Mouse (Mus musculus): Measurements from ENCODE around the gene Kif26b. TPM values are rescaled to one million over a fixed set of nuclear protein-coding genes. Genes with fewer than 3 reads are reported as not detected.

Gene Kif26b
- total RNA-seq, 2 experiments from 2014 or later: 1.4 to 2.5 TPM

DNA sequence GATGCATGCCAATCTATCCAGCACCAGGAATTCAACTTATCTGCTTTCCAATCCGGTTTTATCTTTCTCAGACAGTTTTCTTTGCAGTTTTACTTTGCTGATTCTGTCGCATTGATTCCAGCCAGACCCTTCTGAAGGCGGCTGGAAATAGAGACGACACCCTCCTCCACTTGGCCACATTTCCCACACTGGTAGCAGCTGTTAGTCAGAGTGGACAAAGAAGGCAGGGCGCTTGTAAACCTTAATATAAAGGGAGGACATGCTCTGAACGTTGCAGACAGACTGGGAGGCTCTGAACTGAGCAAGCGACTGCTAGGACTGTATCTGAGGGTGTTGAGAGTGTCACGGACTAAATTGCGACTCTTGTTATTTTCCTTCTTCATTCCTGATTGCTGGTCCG, 11.3 kb downstream of the Kif26b start:
- no peak for DNase-seq

DNA sequence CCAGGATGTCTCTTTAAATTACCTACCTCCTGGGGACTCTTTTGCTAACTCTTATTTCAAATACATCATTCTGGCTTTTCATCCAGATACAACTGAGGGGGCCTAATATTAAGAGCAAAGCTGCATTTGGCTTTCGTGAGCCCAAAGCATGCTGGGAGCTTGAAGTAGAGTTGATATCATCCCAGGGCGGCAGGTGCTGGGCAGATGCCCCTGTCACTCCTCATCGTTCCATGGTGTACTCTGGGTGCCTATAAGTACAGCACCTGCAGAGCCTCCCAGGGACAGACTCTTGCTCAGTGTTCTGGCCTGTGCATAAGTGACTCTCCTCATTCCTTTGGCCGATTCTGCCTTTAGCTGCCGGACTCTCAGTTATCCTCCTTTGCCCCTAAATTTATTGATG, 13.5 kb downstream of the Kif26b start:
- DNase-seq: no peak

DNA sequence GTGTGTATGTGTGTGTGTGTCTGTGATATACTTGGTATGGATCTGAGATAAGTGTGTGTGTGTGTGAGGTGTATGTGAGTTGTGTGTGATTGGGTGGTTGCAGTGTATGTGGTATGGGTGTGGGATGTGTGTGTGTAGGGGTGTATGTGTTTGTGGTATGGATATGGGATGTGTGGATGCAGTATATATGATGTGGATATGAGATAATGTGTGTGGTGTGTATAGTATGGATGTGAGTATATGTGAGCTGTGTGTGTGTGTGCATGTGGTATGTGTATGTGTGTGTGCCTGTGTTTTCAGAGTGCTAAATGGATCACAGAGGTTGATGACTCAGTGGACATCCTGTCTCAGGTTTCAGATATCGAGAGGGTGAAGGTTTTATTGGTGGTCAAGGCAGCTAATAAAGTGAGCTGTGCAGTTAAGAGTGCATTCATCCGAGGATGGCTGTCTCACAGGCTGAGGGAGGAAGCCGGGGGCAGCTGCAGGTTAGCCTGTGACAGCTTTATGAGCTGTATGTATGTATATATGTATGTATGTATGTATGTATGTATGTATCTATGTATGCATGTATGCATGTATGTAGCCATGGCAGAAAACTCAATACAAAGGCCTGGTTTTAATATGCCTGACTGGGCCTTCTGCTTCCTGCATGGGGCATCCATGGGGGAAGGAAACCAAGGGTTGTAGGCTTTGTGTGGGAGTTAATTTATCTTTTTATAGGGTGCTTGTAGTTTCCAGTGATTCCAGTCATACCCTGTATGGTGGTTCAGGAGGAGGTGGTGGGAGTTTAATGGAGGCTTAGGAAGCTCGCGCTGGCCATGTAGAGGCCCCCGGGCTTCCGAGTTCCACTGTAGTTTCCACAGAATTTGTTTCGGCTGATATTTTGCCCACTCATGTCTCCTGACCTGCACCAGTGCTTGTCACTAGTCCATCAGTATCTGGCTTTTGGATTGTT, 14.3 kb downstream of the Kif26b start:
- no peak for DNase-seq

DNA sequence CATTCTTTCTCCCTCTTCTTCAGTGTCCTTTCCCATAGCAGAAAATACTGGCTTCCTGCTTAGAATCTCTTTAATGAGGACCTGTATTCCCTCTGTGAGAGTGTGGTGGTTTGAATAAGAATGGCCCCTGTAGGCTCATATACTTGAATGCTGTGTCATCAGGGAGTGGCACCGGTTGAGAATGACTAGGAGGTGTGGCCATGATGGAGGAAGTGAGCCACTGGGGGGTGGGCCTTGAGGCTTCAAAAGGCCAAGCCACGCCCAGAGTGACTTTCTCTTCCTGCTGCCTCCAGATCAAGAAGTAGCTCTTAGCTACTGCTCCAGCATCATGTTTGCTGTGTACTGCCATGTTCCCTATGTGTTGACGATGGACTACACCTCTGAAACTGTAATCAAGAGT, 15.7 kb downstream of the Kif26b start:
- DNase-seq: no peak

DNA sequence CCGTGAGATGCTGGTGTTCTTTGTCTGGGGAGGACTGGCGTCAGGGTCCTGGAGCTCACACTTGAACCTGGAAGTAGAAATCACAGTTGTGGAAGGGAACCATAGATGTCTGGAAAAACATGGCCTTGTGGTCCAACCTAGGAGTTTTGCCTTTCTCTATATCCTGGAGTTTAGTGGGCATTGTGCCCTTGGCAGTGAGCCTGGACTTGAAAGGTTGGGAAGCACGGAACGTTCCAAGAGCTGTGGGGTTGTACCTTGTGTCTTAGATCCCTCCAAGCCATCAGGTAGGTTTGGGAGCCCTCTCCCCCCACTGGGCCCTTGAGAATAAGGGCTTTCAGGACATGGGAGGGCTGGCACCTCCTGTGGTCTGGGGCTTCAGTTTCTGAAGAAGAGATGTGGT, 20.7 kb downstream of the Kif26b start:
- DNase-seq: peak in 1 of 2 experiments; percentile 7

DNA sequence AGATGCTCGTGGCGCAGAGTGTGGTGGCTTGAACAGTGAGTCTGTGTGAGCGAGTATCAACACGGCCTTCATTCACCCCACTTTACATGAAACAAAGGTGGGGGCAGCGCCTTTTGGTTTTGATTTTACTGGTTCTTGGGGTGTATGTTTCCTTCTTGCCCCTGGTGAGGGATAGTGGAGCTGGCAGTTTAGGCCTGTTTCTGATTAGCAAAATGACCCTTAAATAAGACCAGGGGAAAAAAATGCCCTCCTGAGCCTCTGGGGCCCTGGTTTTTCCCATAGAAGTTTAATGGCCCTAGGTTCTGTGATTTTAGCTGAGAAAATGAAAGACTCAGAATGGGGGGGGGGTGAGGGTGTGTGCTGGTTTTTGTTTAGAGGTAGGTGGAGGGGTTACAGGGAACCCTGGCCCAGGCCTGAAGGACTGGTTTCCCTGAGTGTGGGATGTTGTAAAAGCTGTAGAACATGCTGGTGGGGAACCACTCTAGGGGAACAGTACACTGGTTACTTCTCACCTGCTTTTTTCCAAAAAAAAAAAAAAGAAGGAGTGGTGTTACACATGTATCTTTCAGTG, 21.6 kb downstream of the Kif26b start:
- DNase-seq: no peak

DNA sequence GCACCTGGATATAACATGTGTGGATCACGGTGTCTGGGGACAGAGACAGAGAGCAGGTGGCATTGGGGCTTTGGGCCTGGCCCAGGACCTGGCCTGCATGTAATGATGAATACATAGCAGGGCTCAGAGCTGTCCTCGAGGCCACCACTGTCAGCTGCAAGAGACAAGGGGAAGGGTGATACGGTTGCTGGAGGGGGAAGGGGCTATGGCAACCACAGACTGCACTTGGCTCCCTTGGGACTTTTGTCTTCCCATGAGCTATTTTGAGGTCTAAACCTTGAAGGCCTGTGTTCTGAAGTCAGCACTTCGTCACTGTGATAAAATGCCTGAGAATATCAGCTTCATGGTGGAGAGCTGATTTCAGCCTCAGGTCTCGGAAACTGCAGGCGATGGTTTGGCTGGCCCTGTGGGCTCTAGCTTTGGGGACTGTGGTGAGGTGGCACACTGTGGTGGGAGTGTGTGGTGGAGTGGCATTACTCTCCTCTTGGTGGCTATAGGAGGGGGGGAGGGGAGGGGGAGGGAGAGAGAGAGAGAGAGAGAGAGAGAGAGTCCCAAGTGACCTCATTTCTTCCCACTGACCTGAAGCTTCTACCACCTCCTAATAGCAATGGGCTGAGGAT, 23.5 kb downstream of the Kif26b start:
- no peak for DNase-seq

DNA sequence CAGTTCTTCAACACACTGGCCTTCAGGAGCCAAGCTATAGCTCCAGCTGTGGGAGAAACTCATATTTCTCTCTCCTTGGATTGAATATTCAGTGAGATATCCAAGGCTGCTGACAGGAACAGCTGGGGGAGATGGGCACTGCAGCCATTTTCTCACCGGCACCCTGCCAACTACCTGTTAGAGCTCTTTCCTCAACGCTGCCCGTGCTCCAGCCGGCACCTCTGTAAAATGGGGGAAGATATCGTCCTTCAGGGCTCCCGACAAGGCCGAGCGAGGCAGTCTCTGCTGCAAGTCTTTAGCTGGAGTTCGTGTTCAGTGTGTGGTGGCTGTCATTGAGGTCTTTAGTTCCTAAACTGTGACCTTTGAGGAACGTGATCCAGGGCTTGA, 24.0 kb downstream of the Kif26b start:
- no peak for DNase-seq

DNA sequence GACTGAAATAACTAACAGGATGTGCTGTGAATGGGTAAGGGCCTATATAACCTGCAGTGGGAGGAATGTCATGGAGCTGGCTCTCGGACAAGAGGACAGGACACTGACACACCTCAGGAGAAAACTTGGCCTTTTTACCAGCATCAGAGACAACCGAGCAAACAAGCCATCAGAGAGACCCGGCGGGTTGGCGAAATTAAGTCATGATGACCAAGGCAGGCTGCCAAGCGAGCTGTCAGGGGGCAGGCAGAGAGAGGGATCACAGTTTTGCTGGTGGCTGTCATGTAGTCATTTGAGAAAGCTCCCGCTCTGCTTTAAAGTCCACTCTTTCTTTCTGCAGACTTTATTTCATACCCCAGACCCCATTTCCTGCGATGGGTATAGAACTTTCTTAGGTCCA, 27.3 kb downstream of the Kif26b start:
- DNase-seq: no peak

DNA sequence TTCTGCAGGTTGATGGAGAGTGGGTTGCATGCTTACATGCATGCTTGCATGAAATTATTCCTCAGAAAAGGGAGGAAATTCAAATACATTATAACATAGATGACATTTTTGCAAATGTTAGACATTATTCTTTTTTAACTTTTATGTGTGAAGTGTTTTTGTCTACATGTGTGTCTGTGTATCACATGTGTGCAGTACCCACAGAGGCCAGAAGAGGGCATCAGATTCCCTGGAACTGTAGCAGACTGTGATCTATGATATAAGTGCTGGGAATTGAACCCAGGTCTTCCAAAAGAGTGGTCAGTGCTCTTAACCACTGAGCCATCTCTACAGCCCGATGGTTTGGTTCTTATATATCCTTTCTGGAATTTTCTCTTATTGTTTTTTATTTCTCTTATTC, 31.1 kb downstream of the Kif26b start:
- DNase-seq: no peak

DNA sequence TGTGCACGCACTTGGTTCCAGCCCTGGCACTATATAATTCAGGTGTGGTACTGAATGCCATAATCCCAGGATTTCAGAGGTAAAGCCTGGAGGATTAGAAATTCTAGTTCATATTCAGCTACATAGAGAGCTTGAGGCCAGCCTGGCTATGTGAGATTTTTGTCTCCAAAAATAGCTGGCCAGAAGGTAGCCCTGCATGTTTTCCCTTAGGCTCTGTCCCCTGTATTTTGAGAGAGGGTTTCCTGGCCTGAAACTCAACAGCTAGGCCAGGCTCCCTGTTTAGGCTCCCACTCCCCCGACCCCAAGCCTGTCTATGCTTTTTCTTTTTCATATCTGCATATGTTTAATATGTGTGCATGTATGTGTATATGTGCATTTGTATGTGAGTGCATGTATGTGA, 34.9 kb downstream of the Kif26b start:
- DNase-seq: no peak

DNA sequence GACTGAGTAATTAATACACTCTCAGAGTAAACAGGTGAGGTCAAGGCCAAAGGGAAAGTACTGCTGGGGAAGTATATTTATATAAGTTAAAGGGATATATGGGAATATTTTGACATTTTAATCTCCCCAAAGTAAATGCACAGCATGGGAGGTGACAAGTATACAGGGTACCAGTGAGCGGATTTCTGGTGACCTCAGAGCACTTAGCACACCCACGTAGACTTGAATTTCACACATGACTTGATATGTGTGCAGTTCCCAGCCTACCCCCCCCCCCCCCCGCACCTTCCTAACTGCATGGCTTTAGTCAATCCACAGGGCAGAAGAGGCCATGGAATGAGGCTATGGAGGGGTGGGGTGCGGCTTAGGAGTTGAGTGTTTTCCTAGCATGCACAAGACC, 35.9 kb downstream of the Kif26b start:
- no peak for DNase-seq

DNA sequence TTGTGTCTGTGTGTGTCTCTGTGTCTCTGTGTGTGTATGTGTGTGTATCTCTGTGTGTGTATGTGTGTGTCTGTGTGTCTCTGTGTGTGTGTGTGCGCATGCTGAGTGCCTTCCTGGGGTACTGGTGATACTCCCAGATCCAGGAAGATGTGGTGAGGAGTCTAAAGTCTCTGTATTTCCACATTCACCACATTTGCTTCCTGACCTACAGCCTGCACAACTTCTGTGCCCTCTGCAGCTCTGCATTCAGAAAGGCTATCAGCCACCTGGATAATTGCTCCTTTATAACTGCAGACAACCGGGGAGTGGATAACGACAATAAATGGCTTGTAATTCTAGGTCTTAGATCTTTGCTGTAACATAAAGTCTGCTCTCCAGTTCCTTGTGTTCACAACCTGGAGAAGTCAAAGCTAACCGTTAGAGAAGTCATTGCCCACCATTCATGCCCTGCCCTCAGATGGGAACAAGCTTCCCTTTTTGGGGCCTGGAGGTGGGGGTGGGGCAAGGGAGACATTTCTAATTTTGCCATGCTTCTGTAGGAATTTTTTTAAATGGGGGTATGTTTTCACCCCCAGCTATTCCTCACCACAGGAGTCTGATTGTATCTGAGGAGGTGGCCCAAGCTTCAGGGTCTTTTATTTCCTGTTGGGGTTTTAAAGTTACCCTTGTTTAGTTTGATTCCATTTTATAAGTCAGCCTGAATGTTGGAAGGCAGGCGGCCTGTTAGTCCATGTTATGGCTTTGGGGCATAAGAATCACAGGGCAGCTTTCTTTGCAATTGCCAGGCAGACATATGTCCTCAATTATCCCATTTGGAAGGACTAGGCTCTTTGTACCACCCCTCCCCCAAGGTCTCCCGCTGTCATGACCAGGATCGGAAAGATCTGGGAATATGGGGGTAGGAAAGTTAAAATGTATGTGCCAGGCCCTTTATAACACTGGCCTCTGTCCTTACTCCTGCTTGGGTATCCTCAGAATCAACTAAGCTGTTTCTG, 39.9 kb downstream of the Kif26b start:
- DNase-seq: no peak

DNA sequence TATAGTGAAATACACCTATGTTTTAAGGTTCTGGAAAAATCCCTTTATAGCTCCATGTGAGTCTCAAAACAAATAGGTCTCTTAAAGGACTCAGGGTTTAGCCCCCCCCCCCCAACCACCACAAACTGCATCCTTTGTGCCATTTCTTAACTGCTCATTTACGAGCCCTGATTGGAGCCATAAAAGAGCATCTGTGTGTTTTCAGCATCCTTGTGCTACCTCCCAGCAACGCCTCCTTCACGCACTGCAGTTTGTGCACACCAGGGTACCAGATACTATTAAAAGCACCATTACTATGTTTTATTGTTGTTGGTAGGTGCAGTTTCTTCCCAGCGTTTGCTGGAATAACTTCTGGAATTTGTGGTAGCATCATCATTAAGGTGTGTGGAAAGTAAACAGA, 42.1 kb downstream of the Kif26b start:
- no peak for DNase-seq

DNA sequence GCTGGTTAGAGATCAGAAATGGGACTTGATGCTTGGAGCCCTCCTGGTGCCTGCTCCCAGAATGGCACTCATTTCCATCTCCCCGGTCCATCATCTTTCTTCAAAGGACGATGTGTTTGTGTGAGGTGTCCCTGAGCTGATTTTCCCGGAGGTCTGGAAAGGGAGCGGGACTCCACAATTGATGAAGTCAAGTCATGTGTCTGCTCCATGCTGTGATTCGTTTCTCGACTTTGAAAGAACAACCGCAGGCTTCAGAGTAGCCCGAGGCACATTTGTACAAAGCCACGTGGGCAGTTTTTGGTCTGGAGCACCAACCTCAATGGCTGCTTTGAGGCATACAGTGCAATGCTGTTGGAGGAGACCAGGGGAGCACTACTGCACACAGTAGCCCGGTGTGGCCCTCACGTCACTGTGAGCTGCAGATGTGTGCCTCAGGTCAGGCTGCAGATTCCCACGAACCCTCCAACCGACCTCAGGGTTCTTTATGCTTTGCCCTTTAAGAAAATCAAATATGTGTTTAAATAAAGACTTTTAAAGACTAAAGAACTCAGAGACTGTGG, 43.0 kb downstream of the Kif26b start:
- no peak for DNase-seq

DNA sequence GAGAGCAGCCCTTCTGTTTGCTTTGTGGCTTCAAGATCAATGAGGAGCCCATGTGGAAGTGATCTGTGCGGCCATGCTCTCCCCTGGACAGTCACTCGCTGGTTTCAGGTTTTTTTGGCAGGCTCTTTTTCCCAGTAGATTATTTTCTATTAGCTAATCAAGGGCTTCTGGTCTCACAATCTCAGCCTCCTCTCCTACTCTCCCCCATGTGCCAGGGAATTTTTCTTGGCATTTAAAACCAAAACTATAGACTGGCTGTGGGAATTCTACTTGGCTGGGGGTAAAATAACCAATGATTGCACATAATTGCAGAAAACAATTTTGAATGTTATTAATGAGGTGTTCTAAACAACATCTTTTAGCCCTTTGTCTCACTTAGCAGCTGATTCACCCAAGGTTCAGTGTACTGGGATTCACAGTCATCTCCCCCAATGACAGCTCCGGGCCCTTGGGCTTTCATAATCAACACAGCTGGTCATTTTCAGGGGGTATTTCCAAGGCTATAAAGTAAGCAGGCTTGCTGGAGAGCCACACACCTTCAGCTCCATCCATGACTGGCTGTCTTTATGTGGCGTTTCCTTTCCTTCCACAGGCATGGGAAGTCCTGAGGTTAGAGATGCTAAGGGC, 44.6 kb downstream of the Kif26b start:
- DNase-seq: no peak

DNA sequence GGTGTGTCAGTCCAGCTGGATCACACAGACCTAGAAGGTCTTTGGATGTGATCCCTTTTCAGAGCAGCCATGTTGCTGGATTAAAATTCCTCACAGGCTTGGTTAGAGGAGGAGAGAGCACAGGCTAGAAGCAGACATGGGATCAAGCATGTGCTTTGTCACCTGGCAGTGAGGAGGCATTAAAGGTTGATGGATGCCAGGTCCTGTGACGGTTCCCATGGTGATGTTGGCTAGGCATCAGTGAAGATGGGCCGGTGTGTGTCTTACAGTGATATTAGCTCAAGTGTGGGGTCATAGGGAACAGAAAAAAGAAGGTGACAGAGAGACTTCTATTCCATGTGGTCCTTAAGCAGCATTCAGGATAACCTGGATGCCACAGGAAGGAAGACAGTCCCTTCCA, 46.8 kb downstream of the Kif26b start:
- no peak for DNase-seq

DNA sequence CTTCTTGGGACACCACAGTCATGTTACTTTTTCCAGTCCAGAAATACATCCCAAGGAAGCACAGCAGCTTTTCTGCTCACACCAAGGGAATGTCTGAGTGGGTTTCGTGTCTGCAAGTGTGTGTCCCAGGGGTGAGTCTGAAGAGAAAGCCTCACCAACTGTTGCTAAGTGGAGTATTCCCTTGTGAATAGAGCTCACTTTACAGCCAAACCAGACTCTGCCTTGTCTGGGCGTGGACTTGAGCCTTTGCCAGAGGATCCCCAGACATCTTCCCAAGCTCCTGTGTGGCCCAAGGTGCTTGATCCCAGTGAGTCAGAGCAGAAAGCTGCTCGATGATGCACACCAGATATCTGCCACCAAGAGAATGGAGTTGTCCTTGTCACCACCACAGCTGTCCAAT, 48.0 kb downstream of the Kif26b start:
- DNase-seq: no peak

DNA sequence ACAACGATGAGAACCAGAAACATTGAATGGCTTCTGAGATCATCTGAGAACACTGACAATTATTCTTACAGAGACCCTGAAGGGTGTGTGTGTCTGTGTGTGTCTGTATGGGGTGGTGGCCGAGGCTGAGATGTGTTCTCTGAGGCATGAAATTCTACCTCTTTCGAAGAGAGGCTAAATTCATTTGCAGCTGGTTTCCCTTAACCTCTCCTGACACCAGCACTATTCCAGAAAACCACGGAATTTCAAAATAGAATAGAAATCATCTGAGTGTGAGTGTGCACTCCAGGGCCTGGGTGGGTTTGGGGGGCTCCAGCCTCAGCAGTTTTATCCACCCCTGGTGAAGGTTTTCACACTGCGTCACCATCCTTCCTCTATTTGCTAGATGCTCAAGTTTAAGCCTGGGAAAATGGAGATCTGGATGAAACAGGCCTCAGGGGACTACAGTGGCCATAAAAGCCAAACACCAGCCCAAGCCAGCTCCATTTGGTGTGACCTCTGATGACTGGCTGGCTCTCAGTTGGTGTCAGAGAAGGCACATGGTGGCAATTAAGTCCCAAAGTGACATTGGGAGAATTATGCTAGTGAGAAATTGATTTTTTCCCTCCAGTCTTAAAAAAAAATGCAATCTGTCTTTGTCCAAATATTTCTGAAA, 56.6 kb downstream of the Kif26b start:
- no peak for DNase-seq
